Mouse (Mus musculus) heart, adult 9 months (tissue): ENCODE data around the gene Inhbe.
A peak's percentile ranks its signal among the peaks of the same experiment; 100 is the strongest.
"Not testable (repeated sequence)": the region's sequence is repeated elsewhere in the genome, so short reads cannot be mapped to it uniquely, and the experiment has no call there.

Experiments
- DNase-seq, 2 experiments: peaks; one replicate each; pipeline ENCODE4 v3.0.0; 2022; ENCODE audit warnings: low spot score in 2 of 2

Inhbe gene

DNA sequence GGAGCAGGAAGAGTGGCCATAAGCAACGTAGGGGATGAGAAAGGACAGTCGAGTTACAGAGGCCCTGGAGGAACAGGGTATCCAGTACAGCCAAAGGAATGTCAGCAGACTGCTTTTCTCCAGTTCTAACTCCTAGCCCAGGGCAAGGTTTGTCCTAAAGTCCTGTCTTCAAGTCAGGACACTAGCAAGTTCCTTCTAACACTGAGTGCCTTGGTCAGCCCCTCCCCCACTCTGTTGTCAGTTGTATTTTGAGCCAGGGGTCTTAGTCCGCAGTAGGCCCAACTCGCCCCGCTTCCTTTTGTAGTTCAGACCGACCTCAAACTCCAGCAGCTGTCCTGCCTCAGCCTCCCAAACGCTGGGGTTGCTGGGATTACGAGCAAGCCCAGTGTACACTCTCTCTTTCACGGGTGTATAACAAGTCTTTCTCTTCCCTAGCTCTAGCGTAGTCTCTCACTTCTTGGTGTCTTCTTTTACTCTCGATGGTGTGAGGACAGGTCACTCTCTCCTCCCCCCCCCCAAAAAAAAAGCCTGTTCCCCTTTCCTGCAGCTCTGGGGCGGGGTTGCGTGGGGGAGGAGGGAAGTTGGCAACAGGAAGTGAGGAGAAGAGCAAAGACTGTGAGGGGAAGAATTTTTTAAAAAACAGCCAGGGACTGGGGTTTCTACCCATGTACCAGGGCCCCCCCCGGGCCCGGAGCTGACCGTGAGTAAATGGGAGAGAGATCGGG is 30.9 kb downstream of the Inhbe start:
- DNase-seq = no peak

DNA sequence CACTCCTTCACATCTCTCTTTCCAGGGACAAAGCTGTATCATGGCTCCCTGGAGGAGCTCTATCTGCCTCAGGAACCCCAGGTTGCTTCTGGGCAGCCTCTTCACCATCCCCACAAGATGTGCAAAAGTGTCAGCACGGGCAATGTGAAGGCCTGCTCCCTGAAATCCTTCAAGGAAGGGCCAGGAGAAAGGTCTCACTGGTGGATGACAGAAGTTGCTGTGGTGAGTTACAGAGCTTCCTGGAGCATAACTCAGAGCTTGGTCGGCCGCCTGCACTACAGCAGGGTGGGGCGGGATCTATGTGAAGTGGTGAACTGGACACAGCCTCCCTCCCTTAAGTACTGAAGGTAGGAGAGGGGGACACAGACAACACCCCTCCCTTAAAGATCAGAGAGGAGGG is 31.5 kb downstream of the Inhbe start:
- DNase-seq = no peak

DNA sequence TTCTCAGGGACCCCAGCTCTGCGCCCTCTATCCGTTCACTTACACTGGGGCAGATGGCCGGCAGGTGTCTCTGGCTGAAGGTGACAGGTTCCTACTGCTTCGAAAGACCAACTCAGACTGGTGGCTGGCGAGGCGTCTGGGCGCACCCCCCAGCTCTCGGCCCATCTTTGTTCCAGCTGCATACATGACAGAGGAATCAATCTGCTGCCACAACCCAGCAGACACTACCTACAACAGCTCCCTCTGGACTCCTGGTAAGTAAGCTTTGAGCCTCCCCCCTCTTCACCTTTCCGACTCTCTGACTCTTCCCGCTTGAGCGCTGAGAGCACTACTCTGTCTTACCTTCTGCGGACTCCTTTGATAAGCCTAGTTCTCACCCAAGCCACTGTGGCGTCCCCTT is 32.0 kb downstream of the Inhbe start:
- no peak for DNase-seq

DNA sequence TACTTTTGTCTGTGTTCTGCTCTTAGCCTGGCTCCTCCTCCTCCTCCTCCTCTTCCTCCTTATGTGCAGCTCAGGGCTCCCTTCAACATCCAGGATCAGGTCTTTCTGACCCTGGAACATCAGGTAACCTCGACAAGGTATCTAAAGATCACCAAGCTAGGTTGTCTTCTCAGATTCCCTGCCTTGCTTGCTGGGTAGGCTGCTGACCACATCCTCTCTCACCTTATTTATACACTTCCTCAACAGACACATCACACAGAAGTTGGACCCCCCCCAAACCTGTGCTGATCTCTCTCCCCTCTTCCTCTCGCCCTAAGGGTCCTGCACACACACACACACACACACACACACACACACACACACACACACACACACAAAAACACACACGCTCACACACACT is 32.6 kb downstream of the Inhbe start, which contains the start of gene Arhgap9:
Arhgap9 (plus strand) TSS at position 344 of the 400 bp plus-strand sequence.
- no peak for DNase-seq

DNA sequence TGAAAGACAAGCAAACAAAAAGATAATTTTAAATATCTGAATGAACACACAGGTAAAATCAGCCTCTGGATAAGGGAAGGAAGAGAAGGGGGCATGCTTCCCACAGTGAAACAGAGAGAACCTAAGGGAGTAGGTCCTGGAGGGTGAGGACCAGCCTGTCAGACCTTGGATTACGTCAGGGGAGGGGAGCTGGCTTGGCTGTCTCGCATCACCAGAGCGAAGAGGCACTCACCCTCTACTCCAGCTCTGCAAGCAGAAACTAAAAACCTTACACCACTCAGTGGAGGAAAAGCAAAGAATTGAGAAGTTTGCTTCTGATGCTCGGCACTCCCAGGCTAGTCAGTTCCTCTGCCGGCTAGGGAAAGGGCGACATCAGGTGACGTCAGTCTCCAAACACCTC is 34.2 kb downstream of the Inhbe start:
- DNase-seq = no peak

DNA sequence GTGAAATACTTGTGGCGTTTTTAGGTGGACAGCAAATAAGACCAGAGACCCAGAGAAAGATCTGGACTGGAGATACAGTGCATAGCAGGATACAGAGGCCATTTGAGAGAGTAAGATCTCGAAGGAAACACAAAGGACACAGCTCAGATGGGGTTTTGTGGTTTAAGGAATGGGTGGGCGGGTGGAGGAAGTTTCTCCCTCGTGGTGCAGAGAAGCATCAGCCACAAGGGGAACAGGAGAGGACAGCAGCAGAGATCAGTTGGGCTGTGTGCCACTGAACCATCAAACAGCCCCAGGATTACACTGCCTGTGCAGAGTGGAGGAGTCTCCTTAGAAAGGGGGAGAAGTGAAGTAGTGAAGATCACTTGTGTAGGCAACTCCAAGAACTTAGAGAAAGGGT is 36.2 kb downstream of the Inhbe start:
- no peak for DNase-seq

DNA sequence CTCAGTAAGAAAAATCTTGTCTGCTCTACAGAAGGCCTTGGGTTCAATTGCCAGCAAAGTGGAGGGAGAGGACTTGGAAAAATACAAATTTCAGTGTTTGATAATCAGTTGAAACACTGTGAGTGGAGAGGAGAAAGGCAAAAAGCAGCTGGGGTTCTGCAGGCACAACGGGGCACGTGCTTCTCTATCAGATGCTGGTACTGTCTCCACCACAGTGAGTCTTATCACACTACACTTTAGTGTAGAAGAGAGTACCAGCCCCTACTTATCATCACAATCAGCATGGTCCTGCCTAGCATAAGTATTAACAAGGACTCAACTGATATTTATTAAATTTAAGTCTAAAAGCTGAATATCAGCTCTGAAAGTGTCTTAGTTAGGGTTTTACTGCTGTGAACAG is 36.9 kb downstream of the Inhbe start:
- DNase-seq = no peak

DNA sequence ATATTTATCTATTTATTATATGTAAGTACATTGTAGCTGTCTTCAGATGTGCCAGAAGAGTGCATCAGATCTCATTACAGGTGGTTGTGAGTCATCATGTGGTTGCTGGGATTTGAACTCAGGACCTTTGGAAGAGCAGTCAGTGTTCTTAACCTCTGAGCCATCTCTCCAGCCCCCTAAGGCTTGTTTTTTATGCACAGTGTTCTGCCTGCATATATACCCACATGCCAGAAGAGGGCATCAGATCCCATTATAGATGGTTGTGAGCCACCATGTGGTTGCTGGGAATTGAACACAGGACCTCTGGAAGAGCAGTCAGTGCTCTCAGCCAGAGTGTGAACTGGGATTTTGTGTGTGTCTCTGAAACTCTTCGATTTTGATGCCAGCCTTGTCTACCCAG is 39.3 kb downstream of the Inhbe start:
- not testable (repeated sequence) for DNase-seq

DNA sequence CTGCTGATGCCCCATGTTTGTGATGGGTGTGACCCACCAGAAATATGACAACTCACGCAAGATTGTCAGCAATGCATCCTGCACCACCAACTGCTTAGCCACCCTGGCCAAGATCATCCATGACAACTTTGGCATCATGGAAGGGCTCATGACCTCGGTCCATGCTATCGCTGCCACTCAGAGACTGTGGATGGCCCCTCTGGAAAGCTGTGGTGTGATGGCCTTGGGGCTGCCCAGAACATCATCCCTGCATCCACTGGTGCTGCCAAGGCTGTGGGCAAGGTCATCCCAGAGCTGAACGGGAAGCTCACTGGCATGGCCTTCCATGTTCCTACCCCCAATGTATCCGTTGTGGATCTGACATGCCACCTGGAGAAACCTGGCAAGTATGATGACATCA is 40.7 kb downstream of the Inhbe start:
- DNase-seq = not testable (repeated sequence)

DNA sequence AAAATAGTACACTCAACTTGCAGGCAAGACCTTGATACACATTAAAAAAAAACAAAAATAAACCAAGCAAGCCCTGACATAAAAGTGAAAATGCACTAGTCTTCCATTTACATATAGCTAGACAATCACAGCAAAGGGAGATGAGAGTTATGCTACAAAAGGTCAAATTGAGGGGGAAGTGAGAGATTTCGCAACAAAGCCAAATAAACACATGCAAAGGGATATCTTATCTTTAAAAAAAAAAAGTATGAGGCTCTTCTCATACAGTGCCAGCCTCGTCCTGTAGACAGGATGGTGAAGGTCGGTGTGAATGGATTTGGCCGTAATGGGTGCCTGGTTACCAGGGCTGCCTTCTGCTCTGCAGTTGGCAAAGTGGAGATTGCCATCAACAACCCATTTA is 41.4 kb downstream of the Inhbe start:
- no peak for DNase-seq

DNA sequence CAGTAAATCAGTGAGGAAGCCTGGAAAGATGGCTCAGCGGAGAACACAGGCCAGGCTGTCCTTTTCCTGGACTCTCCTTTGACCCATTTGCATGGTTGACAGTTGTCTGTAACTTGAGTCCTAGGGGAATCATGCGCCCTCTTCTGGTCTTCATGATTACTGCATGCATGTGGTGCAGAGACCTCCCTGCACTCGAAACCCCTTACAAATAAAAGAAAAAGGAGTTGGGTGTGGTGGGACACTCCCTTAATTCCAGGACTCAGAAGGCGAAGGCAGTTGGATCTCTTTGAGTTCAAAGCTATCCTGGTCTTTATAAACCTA is 41.9 kb downstream of the Inhbe start:
- DNase-seq = peak; percentile 80 to 88

DNA sequence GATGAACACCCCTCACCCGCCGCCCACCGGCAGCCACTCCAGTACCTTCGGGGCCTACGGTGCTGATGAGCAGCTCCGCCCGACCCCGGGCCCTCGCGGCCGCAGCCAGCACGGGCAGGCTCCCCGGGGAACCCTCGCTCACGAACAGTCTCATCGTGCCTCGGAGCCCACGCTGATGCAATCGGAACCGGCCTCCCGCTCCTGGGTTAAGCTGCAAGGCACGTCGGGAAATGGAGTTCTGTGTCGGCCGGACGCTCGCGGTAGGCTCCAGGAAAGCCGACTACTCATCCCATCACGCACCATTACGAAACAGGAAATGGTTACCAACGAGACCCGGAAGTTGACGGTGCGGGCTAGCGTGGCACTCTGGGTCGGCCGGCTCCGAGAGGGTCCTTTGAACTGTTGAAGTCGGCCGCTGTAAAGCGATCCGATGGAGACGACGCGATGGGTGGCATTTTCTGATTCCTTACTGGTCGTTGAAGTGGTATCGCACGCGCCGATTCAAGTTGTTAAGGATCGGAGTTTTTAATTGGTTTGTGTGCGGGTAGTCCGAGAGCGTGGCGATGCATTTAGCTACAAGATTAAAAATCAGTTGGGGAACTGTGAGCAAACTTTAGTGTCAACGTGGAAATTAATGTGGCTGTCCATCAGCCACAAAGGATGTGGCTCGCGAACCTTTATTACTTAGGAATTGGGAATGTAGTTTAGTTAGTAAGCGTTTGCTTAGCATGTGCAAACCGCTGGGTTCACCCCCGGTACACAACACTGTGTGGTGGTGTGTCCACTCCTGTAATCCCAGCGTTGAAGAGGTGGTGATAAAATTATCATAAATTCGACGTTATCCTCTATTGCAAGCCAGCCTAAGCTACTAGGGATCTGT is 42.5 kb downstream of the Inhbe start, which contains the start of gene Mars:
Mars (minus strand) TSS at position 311 of the 880 bp plus-strand sequence.
- DNase-seq = peak; percentile 97

DNA sequence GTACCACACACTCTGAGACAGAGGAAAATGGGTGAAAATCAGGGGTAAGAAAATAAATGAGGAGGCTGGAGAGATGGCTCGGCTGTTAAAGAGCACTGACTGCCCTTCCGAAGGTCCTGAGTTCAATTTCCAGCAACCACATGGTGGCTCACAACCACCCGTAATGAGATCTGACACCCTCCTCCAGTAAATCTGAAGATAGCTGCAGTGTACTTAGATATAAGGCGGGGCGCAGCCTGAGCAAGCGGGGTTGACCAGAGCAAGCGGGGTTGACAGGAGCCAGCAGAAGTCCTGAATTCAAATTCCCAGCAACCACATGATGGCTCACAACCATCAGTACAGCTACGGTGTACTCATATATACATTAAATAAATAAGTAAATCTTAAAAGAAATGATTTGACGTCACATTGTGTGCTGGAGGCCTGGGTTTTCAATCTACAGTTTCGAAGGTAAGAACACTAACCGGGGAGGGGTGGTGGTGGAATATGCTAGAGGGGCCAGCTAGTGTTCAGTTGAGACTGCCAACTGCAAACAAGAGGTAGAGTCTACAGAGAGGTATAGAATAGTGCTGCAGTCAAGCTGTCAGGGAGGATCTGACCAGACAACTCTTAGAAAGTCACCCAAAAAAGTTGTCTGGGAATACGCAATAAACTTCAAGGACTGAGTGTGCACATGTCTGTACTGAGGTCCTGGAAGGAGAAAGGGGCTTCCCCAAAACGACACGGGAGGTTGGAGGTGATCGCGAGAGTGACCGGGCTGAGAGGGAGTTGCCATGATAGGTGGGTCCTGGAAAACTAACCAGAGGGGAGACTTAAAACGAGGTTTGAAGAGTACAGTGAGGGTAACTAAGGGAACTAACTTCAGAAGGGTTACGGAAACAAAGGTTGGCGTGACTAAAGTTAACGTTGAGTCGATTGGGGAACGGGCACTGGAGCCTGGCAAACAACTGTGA is 43.4 kb downstream of the Inhbe start:
- DNase-seq = no peak

DNA sequence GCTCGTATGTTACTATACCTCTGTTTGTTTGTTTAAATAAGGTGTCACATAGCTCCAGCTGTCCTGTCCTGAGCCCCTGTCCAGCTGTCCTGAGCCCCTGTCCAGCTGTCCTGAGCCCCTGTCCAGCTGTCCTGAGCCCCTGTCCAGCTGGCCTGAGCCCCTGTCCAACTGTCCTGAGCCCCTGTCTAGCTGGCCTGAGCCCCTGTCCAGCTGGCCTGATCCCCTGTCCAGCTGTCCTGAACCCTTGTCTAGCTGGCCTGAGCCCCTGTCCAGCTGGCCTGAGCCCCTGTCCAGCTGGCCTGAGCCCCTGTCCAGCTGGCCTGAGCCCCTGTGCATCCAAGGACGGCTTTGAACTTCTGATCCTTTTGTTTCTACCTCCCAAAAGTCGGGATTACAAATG is 45.0 kb downstream of the Inhbe start:
- not testable (repeated sequence) for DNase-seq

DNA sequence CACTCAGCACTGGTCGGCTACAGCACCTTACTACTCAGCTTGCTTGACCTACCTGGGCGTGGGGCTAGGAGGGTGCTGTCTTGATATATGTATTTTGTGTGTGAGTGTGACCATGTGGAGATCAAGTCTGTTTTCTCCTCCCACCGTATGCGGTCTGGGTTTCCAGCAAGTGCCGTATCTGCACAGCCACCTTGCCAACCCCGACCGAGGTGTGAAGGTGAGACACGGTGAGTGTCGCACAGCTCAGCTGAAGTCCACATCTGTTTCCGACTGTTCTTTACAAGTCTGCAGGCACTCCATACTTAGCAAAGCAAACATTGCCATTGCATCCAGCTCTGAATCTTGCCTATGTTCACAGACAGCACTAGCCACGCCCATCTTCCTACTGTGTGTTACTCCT is 51.1 kb downstream of the Inhbe start:
- DNase-seq = no peak

DNA sequence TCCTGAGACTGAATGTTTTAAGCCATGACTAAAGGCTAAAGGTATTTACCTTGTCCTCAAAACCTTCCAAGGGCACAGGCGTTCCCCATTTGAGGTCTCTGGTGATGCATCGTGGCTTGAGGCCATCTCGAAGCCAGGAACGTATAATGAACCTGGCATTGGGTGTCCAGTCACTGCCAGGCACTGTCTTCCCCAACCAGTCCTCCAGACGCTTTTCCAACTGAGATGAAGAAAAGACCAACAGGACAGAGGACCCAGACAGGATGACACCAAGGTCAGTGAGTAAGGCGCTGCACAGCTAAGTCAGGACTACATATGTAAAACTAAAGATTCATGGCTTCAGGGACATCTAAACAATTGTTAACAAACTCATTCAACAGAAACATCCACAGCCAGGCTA is 53.9 kb downstream of the Inhbe start:
- no peak for DNase-seq
